Mouse (Mus musculus) ES-Bruce4 (cell line): ENCODE data around the gene Cdcp1.

ENCODE experiments used
- CTCF ChIP-seq: IDR thresholded peaks from one replicate; pipeline ENCODE4 v1.8.1; 2011; ENCODE audit warnings: low read depth, low read length
- EP300 ChIP-seq: IDR thresholded peaks from 2 replicates; pipeline ENCODE4 v1.6.1; 2011; ENCODE audit warnings: low read depth, low read length; ENCODE audit not compliant: insufficient read depth
- POLR2A ChIP-seq: IDR thresholded peaks from one replicate; pipeline ENCODE4 v1.8.1; 2011; ENCODE audit warnings: low read length; ENCODE audit not compliant: insufficient read depth

GRCm38 (mm10) chr9:123240751-123241150, 24.9 kb upstream of the Cdcp1 start:
- TF ChIP-seq CTCF (no peak), EP300 (no peak), POLR2A (no peak)
